21 mouse cellular contexts compared by ENCODE assay signal in genomic region chr16:49786116-49786515, GRCm38 (mm10). TPM values are rescaled to one million over a fixed set of nuclear protein-coding genes. Genes with fewer than 3 reads are reported as not detected.
DNase-seq lines count a peak whose midpoint lies in the region; ATAC-seq and TF ChIP-seq lines count a peak whose summit lies in the region.
"Had no signal": no experiment of that assay in that cellular context is flagged by ENCODE, and none has a peak within 500 bp of the region (broad histone marks: within the 10 kb centered on the region; RNA-seq: fewer than 3 reads in every experiment).

No protein-coding gene starts in this region.

- H3K36me3 ChIP-seq in heart, embryonic 10.5 days: no peaks in the 10 kb centered on the region
- H3K36me3 ChIP-seq in liver, adult 2 months (ENCODE audit: control insufficient read depth, insufficient read depth, low read length): no peaks in the 10 kb centered on the region
- no peaks in the 10 kb centered on the region for H3K36me3 ChIP-seq in liver, embryonic 11.5 days (ENCODE audit: control insufficient read depth, insufficient read depth, low read length)
- H3K36me3 ChIP-seq in liver, embryonic 12.5 days: no peaks in the 10 kb centered on the region
- H3K36me3 ChIP-seq: G1E had no signal

- ATAC-seq in liver, embryonic 11.5 days (replicated peaks; ENCODE audit: low FRiP score): no peak
- no peak for ATAC-seq in liver, embryonic 12.5 days
- ATAC-seq: activated CD4-positive, CD25-positive, alpha-beta regulatory T cell, adult 4 months; CD4-positive, CD25-positive, alpha-beta regulatory T cell, adult 4 months; Patski had no signal

- no peak overlapping the region for H3K27ac ChIP-seq in heart, embryonic 10.5 days
- no peak overlapping the region for H3K27ac ChIP-seq in liver, adult 2 months (replicated peaks; ENCODE audit: insufficient read depth, low read depth, low read length)
- H3K27ac ChIP-seq in liver, embryonic 11.5 days (ENCODE audit: low read depth, low read length): no peak overlapping the region
- H3K27ac ChIP-seq in liver, embryonic 12.5 days: 0 out of 2 replicates have a peak overlapping the region, but pooled peaks have one; percentile 6

- H3K4me1 ChIP-seq in heart, embryonic 10.5 days: no peaks in the 10 kb centered on the region
- peaks cover 6% of the 10 kb centered on the region for H3K4me1 ChIP-seq in liver, adult 2 months (ENCODE audit: control insufficient read depth, insufficient read depth, low read length)
- H3K4me1 ChIP-seq in liver, embryonic 11.5 days (replicated peaks; ENCODE audit: control insufficient read depth, insufficient read depth, low read length): peaks cover 3% of the 10 kb centered on the region; the same call in 1 of the 2 replicates
- peaks cover 38% of the 10 kb centered on the region for H3K4me1 ChIP-seq in liver, embryonic 12.5 days

- no peak overlapping the region for H3K4me3 ChIP-seq in heart, embryonic 10.5 days
- H3K4me3 ChIP-seq in liver, adult 2 months (ENCODE audit: insufficient read depth, low read depth, low read length): no peak overlapping the region
- no peak overlapping the region for H3K4me3 ChIP-seq in liver, embryonic 11.5 days (ENCODE audit: low read depth, low read length)
- no peak overlapping the region for H3K4me3 ChIP-seq in liver, embryonic 12.5 days

- no peaks in the 10 kb centered on the region for H3K27me3 ChIP-seq in heart, embryonic 10.5 days (ENCODE audit: insufficient read depth, poor library complexity, severe bottlenecking)
- H3K27me3 ChIP-seq in liver, adult 2 months (ENCODE audit: control insufficient read depth, insufficient read depth, low read length): no peaks in the 10 kb centered on the region
- no peaks in the 10 kb centered on the region for H3K27me3 ChIP-seq in liver, embryonic 11.5 days (replicated peaks; ENCODE audit: control insufficient read depth, insufficient read depth, low read length)
- H3K27me3 ChIP-seq in liver, embryonic 12.5 days (replicated peaks): no peaks in the 10 kb centered on the region
- H3K27me3 ChIP-seq: CH12.LX had no signal

- H3K79me2 ChIP-seq in liver, adult 2 months (ENCODE audit: control insufficient read depth, insufficient read depth, low read length): no peaks in the 10 kb centered on the region

- H3K9ac ChIP-seq in liver, adult 2 months (ENCODE audit: low read depth, low read length): no peak overlapping the region
- H3K9ac ChIP-seq in liver, embryonic 11.5 days (ENCODE audit: low read depth, low read length): no peak overlapping the region
- H3K9ac ChIP-seq in liver, embryonic 12.5 days: no peak overlapping the region

- TF ChIP-seq POLR2A in liver, adult 2 months (IDR thresholded peaks at IDR 0.05; ENCODE audit: extremely low read depth, insufficient read depth, low read length): no peak

- H3K4me2 ChIP-seq in liver, embryonic 11.5 days: no peak overlapping the region
- H3K4me2 ChIP-seq in liver, embryonic 12.5 days: no peak overlapping the region

- TF ChIP-seq CTCF in liver, adult 2 months (IDR thresholded peaks at IDR 0.05; ENCODE audit: low read depth, low read length): no peak

- 88% methylated on average over 6 of the region's 6 CpGs for WGBS in heart, embryonic 10.5 days
- 61% methylated on average over 6 of the region's 6 CpGs for WGBS in liver, adult 2 months
- WGBS in liver, embryonic 11.5 days: 92% methylated on average over 6 of the region's 6 CpGs
- 89% methylated on average over 6 of the region's 6 CpGs for WGBS in liver, embryonic 12.5 days (ENCODE audit: insufficient replicate concordance)

- DNase-seq in heart, adult 11 months: peak; percentile 72
- DNase-seq in heart, embryonic 10.5 days (ENCODE audit: low spot score): no peak
- DNase-seq in liver, adult 2 months (ENCODE audit: extremely low read depth, low read depth, low spot score): peak; percentile 55
- no peak for DNase-seq in liver, embryonic 11.5 days (ENCODE audit: low spot score)
- DNase-seq in liver: no peak
- DNase-seq: adrenal gland, adult 2 months; adrenal gland, adult 8-10 months; adrenal gland, postnatal 10 days; adrenal gland, postnatal 14 days; adrenal gland, postnatal 25 days; adrenal gland, postnatal 36 days; B cell, adult 2 months; cerebellum, adult 11 months; cerebellum, adult 11-12 months; cerebellum, adult 18-20 months had no signal

- H3K9me3 ChIP-seq in heart, embryonic 10.5 days: no peaks in the 10 kb centered on the region
- H3K9me3 ChIP-seq in liver, embryonic 11.5 days (ENCODE audit: control insufficient read depth, low read length): no peaks in the 10 kb centered on the region
- H3K9me3 ChIP-seq in liver, embryonic 12.5 days (replicated peaks): no peaks in the 10 kb centered on the region
- H3K9me3 ChIP-seq: G1E had no signal

RNA-seq across cellular contexts. Expression of gene Cd47, which starts 14.2 kb away (rescaled TPM):
- polyA plus RNA-seq in heart, embryonic 10.5 days (2016; fragmentation: Nextera tagmentation; extraction: Ambion mirVana): 49.0 and 50.3 TPM in 2 replicates
- total RNA-seq in liver, adult 2 months (2014; rRNA removed): 87.7 and 99.9 TPM in 2 replicates
- 34.7 and 40.3 TPM in 2 replicates for polyA plus RNA-seq in liver, adult 2 months (2012; rRNA removed)
- 261 and 281 TPM in 2 replicates for polyA plus RNA-seq in liver, embryonic 11.5 days (2014; fragmentation: Nextera tagmentation; extraction: Ambion mirVana)
- polyA plus RNA-seq in liver, embryonic 12.5 days (2016; fragmentation: Nextera tagmentation; extraction: Ambion mirVana): 308 and 327 TPM in 2 replicates

Comparison
In these comparisons a context has a peak if more than half of its experiments do, and no peak if none do; other contexts are left out.
1. DNase-seq: peak in heart, adult 11 months (single experiment) and liver, adult 2 months (single experiment); none in heart, embryonic 10.5 days (single experiment), liver, embryonic 11.5 days (single experiment) and liver (single experiment).